Mouse (Mus musculus) adrenal gland, adult 10 weeks (tissue): ENCODE results near the gene Olfr1336. TPM values are rescaled to one million over a fixed set of nuclear protein-coding genes. Genes with fewer than 3 reads are reported as not detected.

Source experiments
- polyA plus RNA-seq: library from polyadenylated mRNA; stranded (reverse); fragments of 350-450 nt; fragmentation: Illumina TruSeq; extraction: RNeasy Lipid Tissue Mini Kit (QIAGEN cat#74804); gene quantifications from one replicate; pipeline ENCODE4 v1.2.3, GENCODE M21; 2014; ENCODE audit warnings: low read depth, low replicate concordance

Gene Olfr1336
- not detected for polyA plus RNA-seq

DNA sequence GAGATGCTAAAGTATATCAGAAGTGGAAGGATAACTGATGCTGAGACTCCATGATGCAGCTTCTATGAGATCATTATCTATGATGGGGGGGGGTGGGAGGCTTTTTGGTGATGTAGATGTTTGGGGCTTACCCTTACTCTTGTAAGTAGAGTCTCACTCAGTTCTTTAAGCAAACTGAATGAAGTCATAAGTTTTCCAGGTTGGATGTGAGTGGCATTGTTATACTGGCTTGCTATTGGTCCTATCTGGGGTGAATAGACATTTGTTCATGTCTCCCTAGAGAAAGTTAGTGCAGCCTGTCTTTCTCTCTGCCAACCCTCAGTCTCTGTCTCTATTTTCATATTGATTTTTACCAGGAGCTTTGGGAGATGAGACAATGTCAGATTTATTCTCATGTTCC, at the start of gene Olfr1336:
Gene Olfr1336 (plus strand): TSS at position 301 of the 400 bp plus-strand sequence.

DNA sequence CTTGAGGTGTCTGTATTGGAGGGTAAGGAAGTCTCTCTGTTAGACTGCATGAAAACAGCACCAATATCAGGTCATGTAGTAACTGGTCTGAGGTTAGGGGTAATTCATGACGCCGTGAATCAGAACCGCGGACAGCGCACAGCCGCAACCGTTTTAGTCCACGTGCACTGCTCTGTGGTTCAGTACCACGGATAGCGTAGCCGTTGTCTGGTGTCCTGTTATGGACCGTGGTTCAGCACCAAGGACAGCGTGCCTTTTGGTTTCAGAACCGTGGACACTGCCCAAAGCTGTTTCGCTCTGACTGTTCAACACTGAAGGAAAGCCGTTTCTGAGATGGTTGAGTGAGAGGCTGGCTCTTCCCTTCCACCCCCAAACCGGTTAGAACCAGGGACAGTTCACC, 45.9 kb upstream of the Olfr1336 start, which contains the start of gene Gm20715:
Gene Gm20715 (plus strand): TSS at position 235 of the 400 bp plus-strand sequence.

DNA sequence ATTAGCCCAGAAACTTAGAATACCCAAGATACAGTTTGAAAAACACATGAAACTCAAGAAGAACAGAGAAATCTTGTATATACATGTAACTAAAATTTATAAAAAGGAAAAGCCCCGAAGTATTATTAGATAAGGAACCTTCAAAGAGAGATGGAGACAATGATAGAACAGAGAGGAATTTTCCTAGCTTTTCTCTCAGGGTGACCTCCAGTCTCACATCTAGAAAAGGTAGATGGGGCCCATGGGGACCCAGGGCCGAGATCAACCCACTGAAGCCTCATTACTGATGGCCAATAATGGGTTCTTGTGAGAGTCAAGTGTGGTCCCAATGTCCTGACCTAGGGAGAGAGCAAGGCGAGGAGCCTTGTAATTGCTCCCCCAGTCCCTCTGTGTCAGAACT, 17.6 kb upstream of the Olfr1336 start, which contains the start of gene Olfr1344:
Gene Olfr1344 (plus strand): TSS at position 301 of the 400 bp plus-strand sequence.

DNA sequence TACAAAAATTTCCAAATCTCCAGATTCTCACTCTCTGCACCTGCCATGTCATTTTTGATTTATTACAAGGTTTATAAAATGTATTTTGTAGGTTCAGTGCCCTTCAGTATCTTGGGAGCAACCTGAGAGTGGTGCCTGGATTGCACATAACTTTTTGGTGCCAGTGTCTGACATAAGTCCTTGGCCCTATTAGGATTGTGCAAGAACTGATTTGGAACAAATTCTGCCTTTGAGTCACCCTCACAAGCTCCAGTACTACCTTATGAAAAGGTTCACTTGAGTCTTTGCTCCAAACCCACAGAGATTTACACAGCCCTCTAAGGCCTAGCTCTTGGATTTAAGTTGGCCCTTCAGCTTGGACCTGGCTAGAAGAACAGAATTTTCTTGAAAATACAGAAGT, 11.0 kb downstream of the Olfr1336 start, which contains the start of gene Olfr1346:
Gene Olfr1346 (plus strand): TSS at position 151 of the 400 bp plus-strand sequence.

DNA sequence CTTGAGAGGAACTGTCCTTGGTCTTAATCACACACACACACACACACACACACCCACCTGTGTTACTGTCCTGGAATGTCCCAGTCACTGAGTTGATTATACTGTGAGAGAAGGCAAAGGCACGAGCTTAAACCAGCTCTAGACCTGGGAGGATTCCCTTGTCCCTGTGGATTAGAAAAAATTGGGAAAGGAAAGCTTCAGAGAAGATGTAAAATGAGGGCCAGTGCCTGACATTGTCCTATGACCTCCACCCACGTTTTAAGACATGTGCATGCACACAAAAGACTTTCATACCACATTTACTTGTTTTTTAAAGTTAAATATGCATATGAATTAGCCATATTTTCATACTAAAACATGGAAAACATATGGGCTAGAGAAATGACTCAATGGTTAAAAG, 30.9 kb downstream of the Olfr1336 start, which contains the start of gene Olfr5:
Gene Olfr5 (minus strand): TSS at position 101 of the 400 bp plus-strand sequence.

DNA sequence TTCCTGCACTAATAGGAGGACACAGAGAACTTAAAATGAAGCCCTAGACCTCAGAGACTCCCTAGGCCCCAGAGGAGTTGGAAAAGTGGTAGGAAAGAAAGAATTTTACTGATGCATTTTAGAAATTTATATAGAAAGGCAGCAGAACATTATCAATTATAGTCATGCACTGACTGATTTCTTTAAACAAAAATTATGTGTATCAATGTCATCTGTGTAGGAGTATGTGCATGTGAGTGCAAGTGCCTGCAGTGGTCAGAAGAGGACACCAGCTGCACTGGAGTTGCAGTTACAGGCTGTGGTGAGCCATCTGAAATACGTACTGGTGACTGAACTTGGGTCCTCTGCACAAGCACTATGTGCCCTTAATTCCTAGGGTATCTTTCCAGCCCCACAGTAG, 43.7 kb downstream of the Olfr1336 start, which contains the start of gene Olfr1347:
Gene Olfr1347 (minus strand): TSS at position 101 of the 400 bp plus-strand sequence.

DNA sequence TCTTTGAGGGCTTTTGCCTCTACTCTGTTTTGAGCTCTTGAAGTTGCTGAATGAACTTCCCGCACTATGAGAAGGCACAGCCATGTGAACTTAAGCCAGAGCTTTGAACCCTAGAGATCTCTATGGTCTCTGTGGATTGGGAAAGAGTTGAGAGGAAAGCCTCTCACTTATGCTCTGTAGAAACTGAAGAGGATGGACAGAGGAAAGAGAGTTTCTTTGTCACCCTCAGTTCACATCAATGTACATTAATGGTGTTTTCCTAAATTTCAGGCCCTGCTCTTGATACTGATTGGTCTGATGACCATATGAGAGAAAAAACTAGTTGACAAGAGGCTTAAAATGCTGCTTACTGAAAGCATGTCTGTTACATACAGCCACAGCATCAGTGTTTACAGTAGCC, 52.7 kb downstream of the Olfr1336 start, which contains the start of gene Olfr1348:
Gene Olfr1348 (minus strand): TSS at position 101 of the 400 bp plus-strand sequence.

Other genes starting within 250 kb of the Olfr1336 start
- not detected for gene Zscan5b, start 233.9 kb upstream of the Olfr1336 start, polyA plus RNA-seq
- not detected for gene Epp13, start 203.5 kb upstream of the Olfr1336 start, polyA plus RNA-seq
- gene Zfp667, start 169.6 kb upstream of the Olfr1336 start, polyA plus RNA-seq, result 23.6 TPM
- gene Zfp583, start 124.9 kb upstream of the Olfr1336 start, polyA plus RNA-seq, result 10.8 TPM
- gene Gm3854, start 112.4 kb upstream of the Olfr1336 start, polyA plus RNA-seq, result 0.17 TPM
- gene Zfp78, start 92.9 kb upstream of the Olfr1336 start, polyA plus RNA-seq, result 5.9 TPM
- 10.3 TPM for gene Zfp28, start 72.9 kb upstream of the Olfr1336 start, polyA plus RNA-seq
- 0.41 TPM for gene Smim17, start 57.5 kb upstream of the Olfr1336 start, polyA plus RNA-seq
- gene Gm20715, start 45.9 kb upstream of the Olfr1336 start, polyA plus RNA-seq, result not detected
- gene Olfr1344, start 17.5 kb upstream of the Olfr1336 start, polyA plus RNA-seq, result not detected
- not detected for gene Olfr1346, start 10.9 kb downstream of the Olfr1336 start, polyA plus RNA-seq
- gene Olfr5, start 30.8 kb downstream of the Olfr1336 start, polyA plus RNA-seq, result not detected
- not detected for gene Olfr1347, start 43.6 kb downstream of the Olfr1336 start, polyA plus RNA-seq
- gene Olfr1348, start 52.6 kb downstream of the Olfr1336 start, polyA plus RNA-seq, result not detected
- not detected for gene Olfr1349, start 66.8 kb downstream of the Olfr1336 start, polyA plus RNA-seq
- not detected for gene Olfr1350, start 108.7 kb downstream of the Olfr1336 start, polyA plus RNA-seq
- gene Zim1, start 240.3 kb downstream of the Olfr1336 start, polyA plus RNA-seq, result 5.2 TPM